Comparison of ENCODE assay signal across 23 mouse cellular contexts in genomic region chr1:88240579-88240978, GRCm38 (mm10). TPM values are rescaled to one million over a fixed set of nuclear protein-coding genes. Genes with fewer than 3 reads are reported as not detected.
DNase-seq lines count a peak whose midpoint lies in the region; ATAC-seq and TF ChIP-seq lines count a peak whose summit lies in the region.
"Had no signal": no experiment of that assay in that cellular context is flagged by ENCODE, and none has a peak within 500 bp of the region (broad histone marks: within the 10 kb centered on the region; RNA-seq: fewer than 3 reads in every experiment).

No protein-coding gene starts in this region.

- H3K9me3 ChIP-seq in forebrain, embryonic 12.5 days: peaks cover 93% of the 10 kb centered on the region
- H3K9me3 ChIP-seq in forebrain, postnatal 0 days (ENCODE audit: low read length): peaks cover 97% of the 10 kb centered on the region
- peaks cover 66% of the 10 kb centered on the region for H3K9me3 ChIP-seq in intestine, embryonic 16.5 days (ENCODE audit: control insufficient read depth, low read length)
- H3K9me3 ChIP-seq in intestine, embryonic 15.5 days: peaks cover 37% of the 10 kb centered on the region

- no peaks in the 10 kb centered on the region for H3K27me3 ChIP-seq in forebrain, embryonic 12.5 days
- no peaks in the 10 kb centered on the region for H3K27me3 ChIP-seq in forebrain, postnatal 0 days (ENCODE audit: insufficient read depth, low read length)
- H3K27me3 ChIP-seq in intestine, embryonic 16.5 days (replicated peaks; ENCODE audit: control insufficient read depth, insufficient read depth, low read length): no peaks in the 10 kb centered on the region
- no peaks in the 10 kb centered on the region for H3K27me3 ChIP-seq in intestine, embryonic 15.5 days (replicated peaks)
- H3K27me3 ChIP-seq: embryonic facial prominence, embryonic 12.5 days; Patski had no signal

- no peak overlapping the region for H3K27ac ChIP-seq in forebrain, embryonic 12.5 days
- no peak overlapping the region for H3K27ac ChIP-seq in forebrain, postnatal 0 days (ENCODE audit: low read depth, low read length)
- no peak overlapping the region for H3K27ac ChIP-seq in intestine, embryonic 16.5 days (ENCODE audit: low read length)
- no peak overlapping the region for H3K27ac ChIP-seq in intestine, embryonic 15.5 days
- H3K27ac ChIP-seq: embryonic facial prominence, embryonic 12.5 days; forebrain, embryonic 10.5 days; gastrocnemius, adult 2 months had no signal

- H3K4me3 ChIP-seq in forebrain, embryonic 12.5 days (replicated peaks): no peak overlapping the region
- H3K4me3 ChIP-seq in forebrain, postnatal 0 days (ENCODE audit: low read depth, low read length): no peak overlapping the region
- no peak overlapping the region for H3K4me3 ChIP-seq in intestine, embryonic 16.5 days (ENCODE audit: low read length)
- no peak overlapping the region for H3K4me3 ChIP-seq in intestine, embryonic 15.5 days (replicated peaks)
- H3K4me3 ChIP-seq: embryonic facial prominence, embryonic 12.5 days; forebrain, embryonic 10.5 days; gastrocnemius, adult 2 months; megakaryocyte, embryonic 14.5 days had no signal

- no peak for DNase-seq in forebrain, postnatal 0 days
- peak; percentile 64 for DNase-seq in testis, postnatal 10 days (ENCODE audit: low spot score)
- DNase-seq in testis, postnatal 14 days (ENCODE audit: low spot score): no peak
- DNase-seq in kidney, adult 18-20 months: no peak
- DNase-seq in cerebellum, postnatal 14 days: no peak
- DNase-seq: cerebellum, postnatal 36 days; gastrocnemius, adult 2 months; kidney, adult 8-10 months; kidney, postnatal 36 days; lung, adult 2 months; thymus, adult 2 months had no signal

- TF ChIP-seq CTCF in forebrain, postnatal 0 days (IDR thresholded peaks at IDR 0.05; ENCODE audit: low read depth): no peak

- H3K4me1 ChIP-seq in forebrain, embryonic 12.5 days: no peaks in the 10 kb centered on the region
- H3K4me1 ChIP-seq in forebrain, postnatal 0 days (ENCODE audit: insufficient read depth): no peaks in the 10 kb centered on the region
- no peaks in the 10 kb centered on the region for H3K4me1 ChIP-seq in intestine, embryonic 16.5 days (ENCODE audit: control insufficient read depth, insufficient read depth, low read length)
- H3K4me1 ChIP-seq in intestine, embryonic 15.5 days (replicated peaks): no peaks in the 10 kb centered on the region
- H3K4me1 ChIP-seq: embryonic facial prominence, embryonic 12.5 days; forebrain, embryonic 10.5 days; megakaryocyte, embryonic 14.5 days had no signal

- no peaks in the 10 kb centered on the region for H3K36me3 ChIP-seq in forebrain, embryonic 12.5 days (replicated peaks)
- H3K36me3 ChIP-seq in forebrain, postnatal 0 days (ENCODE audit: insufficient read depth): no peaks in the 10 kb centered on the region
- H3K36me3 ChIP-seq in intestine, embryonic 16.5 days (ENCODE audit: control insufficient read depth, insufficient read depth, low read length): no peaks in the 10 kb centered on the region
- no peaks in the 10 kb centered on the region for H3K36me3 ChIP-seq in intestine, embryonic 15.5 days
- H3K36me3 ChIP-seq: embryonic facial prominence, embryonic 12.5 days; forebrain, embryonic 10.5 days had no signal

- 72% methylated on average over 4 of the region's 4 CpGs for WGBS in forebrain, embryonic 12.5 days
- 74% methylated on average over 4 of the region's 4 CpGs for WGBS in forebrain, postnatal 0 days
- 72% methylated on average over 4 of the region's 4 CpGs for WGBS in intestine, embryonic 16.5 days
- WGBS in intestine, embryonic 15.5 days: 71% methylated on average over 4 of the region's 4 CpGs

- no peak overlapping the region for H3K9ac ChIP-seq in forebrain, embryonic 12.5 days
- H3K9ac ChIP-seq in forebrain, postnatal 0 days: no peak overlapping the region
- no peak overlapping the region for H3K9ac ChIP-seq in intestine, embryonic 16.5 days (ENCODE audit: low read depth, low read length)
- no peak overlapping the region for H3K9ac ChIP-seq in intestine, embryonic 15.5 days
- H3K9ac ChIP-seq: embryonic facial prominence, embryonic 12.5 days had no signal

- no peak overlapping the region for H3K4me2 ChIP-seq in forebrain, embryonic 12.5 days
- no peak overlapping the region for H3K4me2 ChIP-seq in forebrain, postnatal 0 days (ENCODE audit: low read depth)
- H3K4me2 ChIP-seq in intestine, embryonic 16.5 days (ENCODE audit: low read depth, low read length): no peak overlapping the region
- H3K4me2 ChIP-seq in intestine, embryonic 15.5 days (replicated peaks): no peak overlapping the region
- H3K4me2 ChIP-seq: embryonic facial prominence, embryonic 12.5 days had no signal

- peak; percentile 1; the same call in 1 of the 2 replicates for ATAC-seq in forebrain, embryonic 12.5 days (ENCODE audit: low FRiP score)
- ATAC-seq in forebrain, postnatal 0 days: no peak
- ATAC-seq in intestine, embryonic 16.5 days: 0 out of 2 replicates have a peak, but pooled peaks have one; percentile 7
- no peak for ATAC-seq in intestine, embryonic 15.5 days
- ATAC-seq: Patski had no signal

RNA-seq across cellular contexts. Expression of gene Mroh2a, which starts 13.8 kb away (rescaled TPM):
- polyA plus RNA-seq in forebrain, embryonic 12.5 days (2016; fragmentation: Nextera tagmentation; extraction: Ambion mirVana): 1.4 and 1.7 TPM in 2 replicates
- 0.23 TPM in 1 of 2 replicates, not detected in the other for total RNA-seq in forebrain, postnatal 0 days (2014; rRNA removed)
- 0.35 and 0.36 TPM in 2 replicates for polyA plus RNA-seq in forebrain, postnatal 0 days (2015; fragmentation: Nextera tagmentation; extraction: Ambion mirVana)
- 0.76 and 0.88 TPM in 2 replicates for polyA plus RNA-seq in intestine, embryonic 16.5 days (2015; fragmentation: Nextera tagmentation; extraction: Ambion mirVana)
- polyA plus RNA-seq in intestine, embryonic 15.5 days (2015; fragmentation: Nextera tagmentation; extraction: Ambion mirVana): 0.88 and 1.0 TPM in 2 replicates
- total RNA-seq: gastrocnemius, adult 2 months had no signal

RNA-seq across cellular contexts. Expression of gene Ugt1a1, which starts 28.8 kb away (rescaled TPM):
- not detected in 2 replicates for polyA plus RNA-seq in forebrain, embryonic 12.5 days (2016; fragmentation: Nextera tagmentation; extraction: Ambion mirVana)
- total RNA-seq in forebrain, postnatal 0 days (2014; rRNA removed): 0.14 TPM in 1 of 2 replicates, not detected in the other
- not detected in 2 replicates for polyA plus RNA-seq in forebrain, postnatal 0 days (2015; fragmentation: Nextera tagmentation; extraction: Ambion mirVana)
- polyA plus RNA-seq in intestine, embryonic 16.5 days (2015; fragmentation: Nextera tagmentation; extraction: Ambion mirVana): 55.9 and 79.1 TPM in 2 replicates
- polyA plus RNA-seq in intestine, embryonic 15.5 days (2015; fragmentation: Nextera tagmentation; extraction: Ambion mirVana): 29.2 and 30.1 TPM in 2 replicates
- total RNA-seq: gastrocnemius, adult 2 months; heart, adult 8-10 months; layer of hippocampus, postnatal 10 days; left cerebral cortex, postnatal 10 days had no signal
- polyA plus RNA-seq: embryonic facial prominence, embryonic 12.5 days; hindbrain, embryonic 11.5 days had no signal

RNA-seq across cellular contexts. Expression of gene Dnajb3, which starts 35.0 kb away (rescaled TPM):
- polyA plus RNA-seq in forebrain, embryonic 12.5 days (2016; fragmentation: Nextera tagmentation; extraction: Ambion mirVana): 12.6 and 14.4 TPM in 2 replicates
- 5.3 and 6.6 TPM in 2 replicates for total RNA-seq in forebrain, postnatal 0 days (2014; rRNA removed)
- 10.7 and 12.4 TPM in 2 replicates for polyA plus RNA-seq in forebrain, postnatal 0 days (2015; fragmentation: Nextera tagmentation; extraction: Ambion mirVana)
- polyA plus RNA-seq in intestine, embryonic 16.5 days (2015; fragmentation: Nextera tagmentation; extraction: Ambion mirVana): 5.7 and 8.0 TPM in 2 replicates
- polyA plus RNA-seq in intestine, embryonic 15.5 days (2015; fragmentation: Nextera tagmentation; extraction: Ambion mirVana): 6.1 and 8.3 TPM in 2 replicates
- total RNA-seq: gastrocnemius, adult 2 months had no signal
- polyA plus RNA-seq: Patski had no signal

RNA-seq across cellular contexts. Expression of gene Hjurp, which starts 36.9 kb away (rescaled TPM):
- 209 and 210 TPM in 2 replicates for polyA plus RNA-seq in forebrain, embryonic 12.5 days (2016; fragmentation: Nextera tagmentation; extraction: Ambion mirVana)
- total RNA-seq in forebrain, postnatal 0 days (2014; rRNA removed): 77.6 and 88.0 TPM in 2 replicates
- polyA plus RNA-seq in forebrain, postnatal 0 days (2015; fragmentation: Nextera tagmentation; extraction: Ambion mirVana): 24.5 and 40.0 TPM in 2 replicates
- 135 and 141 TPM in 2 replicates for polyA plus RNA-seq in intestine, embryonic 16.5 days (2015; fragmentation: Nextera tagmentation; extraction: Ambion mirVana)
- polyA plus RNA-seq in intestine, embryonic 15.5 days (2015; fragmentation: Nextera tagmentation; extraction: Ambion mirVana): 158 and 160 TPM in 2 replicates

RNA-seq across cellular contexts. Expression of gene Trpm8, which starts 36.9 kb away (rescaled TPM):
- not detected in 2 replicates for polyA plus RNA-seq in forebrain, embryonic 12.5 days (2016; fragmentation: Nextera tagmentation; extraction: Ambion mirVana)
- total RNA-seq in forebrain, postnatal 0 days (2014; rRNA removed): 0.38 TPM in 2 replicates
- polyA plus RNA-seq in forebrain, postnatal 0 days (2015; fragmentation: Nextera tagmentation; extraction: Ambion mirVana): 0.19 and 0.36 TPM in 2 replicates
- not detected in 2 replicates for polyA plus RNA-seq in intestine, embryonic 16.5 days (2015; fragmentation: Nextera tagmentation; extraction: Ambion mirVana)
- polyA plus RNA-seq in intestine, embryonic 15.5 days (2015; fragmentation: Nextera tagmentation; extraction: Ambion mirVana): not detected in 2 replicates
- total RNA-seq: gastrocnemius, adult 2 months; heart, adult 8-10 months had no signal
- polyA plus RNA-seq: embryonic facial prominence, embryonic 12.5 days; forebrain, embryonic 10.5 days; hindbrain, embryonic 11.5 days; limb, embryonic 14.5 days; lung, adult 2 months had no signal

Comparison
In these comparisons a context has a peak if more than half of its experiments do, and no peak if none do; other contexts are left out.
1. ATAC-seq: peak in forebrain, embryonic 12.5 days (single experiment) and intestine, embryonic 16.5 days (single experiment); none in forebrain, postnatal 0 days (single experiment) and intestine, embryonic 15.5 days (single experiment).
2. RNA of gene Ugt1a1, which starts 28.8 kb away (polyA plus RNA-seq): 55.9 to 79.1 TPM in intestine, embryonic 16.5 days and 29.2 to 30.1 TPM in intestine, embryonic 15.5 days; not detected in forebrain, embryonic 12.5 days and not detected in forebrain, postnatal 0 days; every median in the first group is over 10 times any median in the second.